Mouse (Mus musculus) monocyte, adult 2 months (primary cell): ENCODE measurements around the gene Poglut1.

Source experiments
- DNase-seq, 2 experiments: peaks; one replicate each; pipeline ENCODE4 v3.0.0; 2022; ENCODE audit warnings: low spot score in 2 of 2, low read depth in 1 of 2

The Poglut1 gene

GRCm38 (mm10) chr16:38476312-38477240, 73.5 kb downstream of the Poglut1 start:
- DNase-seq: no peak

- no peak for DNase-seq
Measured at GRCm38 (mm10) chr16:38475681-38476311, 74.3 kb downstream of the Poglut1 start.
